Mouse (Mus musculus): Measurements from ENCODE around the gene Pced1b. TPM values are rescaled to one million over a fixed set of nuclear protein-coding genes. Genes with fewer than 3 reads are reported as not detected.

Pced1b gene
- polyA plus RNA-seq, 1 experiment from 2014 or later, result 2.6 TPM

GRCm38 (mm10) chr15:97291291-97292050 is 44.6 kb downstream of the Pced1b start:
- Histone ChIP-seq H3K4me2 (no peak overlapping the region), H3K27ac (no peak overlapping the region), H3K4me3 (no peak overlapping the region), H3K9me3 (replicated peaks) (no peaks in the 10 kb centered on the region), H3K4me1 (no peaks in the 10 kb centered on the region), H3K27me3 (no peaks in the 10 kb centered on the region), H3K9ac (no peak overlapping the region), H3K36me3 (ENCODE audit: poor library complexity, severe bottlenecking) (no peaks in the 10 kb centered on the region)
- no peak for ATAC-seq
- 86% methylated on average over 21 of the region's 21 CpGs for WGBS

DNA sequence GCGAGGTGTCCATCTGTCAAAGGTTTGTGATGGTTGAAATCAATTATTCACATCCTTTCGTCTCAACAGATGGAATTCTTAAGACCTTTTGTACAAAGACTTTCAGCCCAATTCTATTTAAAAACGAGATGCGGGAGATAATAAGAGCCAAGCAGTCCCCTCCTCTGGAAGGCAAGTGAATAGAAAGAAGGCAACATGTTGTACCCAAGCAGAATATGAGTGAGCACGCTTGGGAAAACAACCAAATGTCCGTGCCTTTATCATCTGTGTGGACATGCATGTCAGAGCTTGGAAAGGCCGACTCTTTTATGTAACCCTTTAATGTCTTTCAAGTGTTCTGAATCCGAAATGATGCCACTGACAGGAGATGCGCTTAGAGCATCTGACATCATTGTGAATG is 61.0 kb downstream of the Pced1b start:
- no peak for ATAC-seq
- no peaks in the 10 kb centered on the region for H3K36me3 ChIP-seq (ENCODE audit: poor library complexity, severe bottlenecking)
- H3K4me3 ChIP-seq, result no peak overlapping the region
- WGBS, result 46% methylated on average over 9 of the region's 9 CpGs
- H3K27ac ChIP-seq, result no peak overlapping the region
- no peaks in the 10 kb centered on the region for H3K9me3 ChIP-seq (replicated peaks)
- H3K27me3 ChIP-seq, result no peaks in the 10 kb centered on the region
- no peak overlapping the region for H3K9ac ChIP-seq
- H3K4me1 ChIP-seq, result no peaks in the 10 kb centered on the region
- H3K4me2 ChIP-seq, result no peak overlapping the region

DNA sequence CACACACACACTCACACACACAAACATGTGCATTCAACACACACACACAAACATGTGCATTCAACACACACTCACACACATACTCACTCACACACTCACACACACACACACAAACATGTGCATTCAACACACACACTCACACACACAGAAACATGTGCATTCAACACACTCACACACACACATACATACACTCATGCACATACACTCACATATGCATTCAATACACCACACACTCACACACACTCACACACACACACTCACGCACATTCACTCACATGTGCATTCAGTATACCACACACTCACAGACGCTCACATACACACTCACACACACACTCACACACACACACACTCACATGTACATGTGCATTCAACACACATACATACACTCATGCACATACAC is 62.6 kb downstream of the Pced1b start:
- Histone ChIP-seq H3K27me3 (no peaks in the 10 kb centered on the region), H3K36me3 (ENCODE audit: poor library complexity, severe bottlenecking) (no peaks in the 10 kb centered on the region), H3K4me1 (no peaks in the 10 kb centered on the region), H3K4me2 (no peak overlapping the region), H3K9me3 (replicated peaks) (no peaks in the 10 kb centered on the region), H3K4me3 (no peak overlapping the region), H3K9ac (no peak overlapping the region), H3K27ac (no peak overlapping the region)
- 92% methylated on average over 2 of the region's 2 CpGs for WGBS
- no peak for ATAC-seq

- WGBS, result 90% methylated on average over 9 of the region's 9 CpGs
- no peak overlapping the region for H3K27ac ChIP-seq
- H3K4me3 ChIP-seq, result no peak overlapping the region
- H3K4me1 ChIP-seq, result no peaks in the 10 kb centered on the region; the same call in 1 of the 2 replicates
- no peak for ATAC-seq
- H3K36me3 ChIP-seq (ENCODE audit: poor library complexity, severe bottlenecking), result no peaks in the 10 kb centered on the region
- no peak overlapping the region for H3K9ac ChIP-seq
- no peaks in the 10 kb centered on the region for H3K9me3 ChIP-seq (replicated peaks)
- no peaks in the 10 kb centered on the region for H3K27me3 ChIP-seq
- no peak overlapping the region for H3K4me2 ChIP-seq
Observed at GRCm38 (mm10) chr15:97310251-97310650, 63.3 kb downstream of the Pced1b start.

DNA sequence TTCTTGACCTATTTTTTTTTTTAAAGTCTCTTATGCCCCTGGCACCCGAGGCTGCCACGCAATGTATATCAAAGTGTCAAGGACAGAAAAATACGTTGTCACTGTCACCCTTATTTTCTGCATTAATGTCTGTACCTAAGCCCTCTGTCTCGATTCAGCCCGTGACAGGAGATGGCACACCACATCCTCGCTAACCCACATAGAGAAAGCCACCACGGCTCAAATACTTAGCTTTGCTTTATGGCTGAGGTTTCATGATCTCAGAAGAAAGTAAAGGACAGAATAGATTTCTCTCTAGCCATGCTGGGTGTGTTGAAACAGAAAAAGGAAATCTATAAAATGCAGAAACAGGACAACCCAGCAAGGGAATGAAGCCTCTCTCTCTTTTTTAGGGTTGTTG is 64.3 kb downstream of the Pced1b start:
- Histone ChIP-seq H3K27ac (no peak overlapping the region), H3K9me3 (replicated peaks) (no peaks in the 10 kb centered on the region), H3K36me3 (ENCODE audit: poor library complexity, severe bottlenecking) (no peaks in the 10 kb centered on the region), H3K4me3 (no peak overlapping the region), H3K9ac (no peak overlapping the region), H3K27me3 (no peaks in the 10 kb centered on the region), H3K4me1 (no peaks in the 10 kb centered on the region; the same call in 1 of the 2 replicates), H3K4me2 (no peak overlapping the region)
- ATAC-seq, result no peak
- 90% methylated on average over 7 of the region's 7 CpGs for WGBS

DNA sequence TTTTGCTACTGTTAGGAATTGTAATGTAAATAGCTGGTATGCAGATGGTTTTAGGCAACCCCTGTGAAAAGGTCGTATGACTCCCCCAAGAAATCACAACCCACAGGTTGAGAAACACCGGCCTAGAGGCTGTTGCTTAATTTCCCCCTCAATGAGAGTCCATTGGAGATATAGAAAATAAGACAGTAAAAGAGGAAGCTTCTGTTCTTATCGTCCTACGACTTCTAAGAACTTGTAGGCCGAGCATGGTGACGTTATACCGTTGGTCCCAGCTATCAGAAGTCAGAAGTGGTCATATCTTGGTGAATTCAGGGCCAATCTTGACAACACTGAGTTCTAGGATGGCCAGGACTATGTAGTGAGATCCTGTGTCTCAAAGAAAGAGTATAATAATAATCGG is 65.0 kb downstream of the Pced1b start:
- no peak overlapping the region for H3K27ac ChIP-seq
- H3K36me3 ChIP-seq (ENCODE audit: poor library complexity, severe bottlenecking), result no peaks in the 10 kb centered on the region
- H3K9me3 ChIP-seq (replicated peaks), result no peaks in the 10 kb centered on the region
- 89% methylated on average over 8 of the region's 8 CpGs for WGBS
- no peaks in the 10 kb centered on the region for H3K27me3 ChIP-seq
- no peaks in the 10 kb centered on the region; the same call in 1 of the 2 replicates for H3K4me1 ChIP-seq
- H3K4me2 ChIP-seq, result no peak overlapping the region
- ATAC-seq, result no peak
- no peak overlapping the region for H3K9ac ChIP-seq
- H3K4me3 ChIP-seq, result no peak overlapping the region

DNA sequence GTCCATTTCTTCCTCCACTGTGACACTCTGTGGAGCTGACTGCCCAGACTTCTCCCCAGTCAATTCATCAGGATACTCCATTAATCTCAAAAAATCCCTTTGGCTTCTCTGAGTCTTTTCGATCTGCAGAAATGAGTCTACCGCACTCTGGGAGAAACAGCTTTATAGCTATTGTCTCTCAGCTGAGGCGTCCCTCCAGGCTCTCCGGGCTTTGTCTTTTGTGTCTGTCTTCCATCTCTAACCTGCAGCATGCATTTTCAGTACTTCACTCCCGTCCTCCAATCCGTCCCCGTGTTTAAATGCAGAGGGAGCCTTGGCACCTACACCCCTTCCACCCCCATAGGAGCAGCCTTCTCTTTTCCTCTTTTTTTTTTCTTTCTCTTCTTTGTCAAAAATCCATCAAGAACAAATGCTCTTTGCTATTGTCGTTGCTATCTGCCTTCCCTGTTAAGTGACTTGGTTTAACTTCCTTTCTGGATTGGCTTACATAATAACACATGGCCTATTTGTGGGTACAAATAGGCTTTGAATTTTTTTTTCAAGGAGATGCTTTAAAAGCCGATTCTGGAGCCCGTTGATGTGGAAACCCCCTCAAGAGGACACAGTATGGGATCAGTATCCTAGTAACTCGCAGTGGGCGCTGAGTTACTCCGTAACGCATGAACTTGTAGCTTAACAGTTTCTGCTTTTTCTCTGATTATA is 68.0 kb downstream of the Pced1b start:
- H3K4me2 ChIP-seq, result no peak overlapping the region
- H3K9me3 ChIP-seq (replicated peaks), result no peaks in the 10 kb centered on the region
- no peaks in the 10 kb centered on the region; the same call in 1 of the 2 replicates for H3K4me1 ChIP-seq
- no peaks in the 10 kb centered on the region for H3K27me3 ChIP-seq
- ATAC-seq, result no peak
- no peak overlapping the region for H3K4me3 ChIP-seq
- H3K27ac ChIP-seq, result no peak overlapping the region
- no peak overlapping the region for H3K9ac ChIP-seq
- H3K36me3 ChIP-seq (ENCODE audit: poor library complexity, severe bottlenecking), result no peaks in the 10 kb centered on the region
- WGBS, result 54% methylated on average over 14 of the region's 14 CpGs

DNA sequence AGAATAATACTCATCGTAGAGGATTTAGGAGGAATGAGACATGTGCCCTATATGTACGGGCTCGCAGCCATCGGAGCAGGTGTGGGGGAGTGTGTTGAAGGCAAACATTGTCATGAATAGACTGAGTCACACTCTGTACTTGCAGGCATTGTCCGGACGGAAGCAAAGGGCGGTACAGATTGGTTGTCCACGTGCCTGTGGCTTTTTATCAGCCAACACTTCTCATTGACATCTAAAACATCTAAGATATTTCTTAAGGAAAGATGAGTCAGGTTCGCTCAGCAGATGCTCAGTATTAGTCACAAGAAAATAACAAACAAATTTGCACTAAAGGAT is 68.5 kb downstream of the Pced1b start:
- H3K4me2 ChIP-seq, result no peak overlapping the region
- no peaks in the 10 kb centered on the region; the same call in 1 of the 2 replicates for H3K4me1 ChIP-seq
- no peaks in the 10 kb centered on the region for H3K36me3 ChIP-seq (ENCODE audit: poor library complexity, severe bottlenecking)
- H3K9me3 ChIP-seq (replicated peaks), result no peaks in the 10 kb centered on the region
- H3K4me3 ChIP-seq, result no peak overlapping the region
- H3K27me3 ChIP-seq, result no peaks in the 10 kb centered on the region
- H3K9ac ChIP-seq, result no peak overlapping the region
- no peak for ATAC-seq
- WGBS, result 66% methylated on average over 9 of the region's 9 CpGs
- no peak overlapping the region for H3K27ac ChIP-seq

DNA sequence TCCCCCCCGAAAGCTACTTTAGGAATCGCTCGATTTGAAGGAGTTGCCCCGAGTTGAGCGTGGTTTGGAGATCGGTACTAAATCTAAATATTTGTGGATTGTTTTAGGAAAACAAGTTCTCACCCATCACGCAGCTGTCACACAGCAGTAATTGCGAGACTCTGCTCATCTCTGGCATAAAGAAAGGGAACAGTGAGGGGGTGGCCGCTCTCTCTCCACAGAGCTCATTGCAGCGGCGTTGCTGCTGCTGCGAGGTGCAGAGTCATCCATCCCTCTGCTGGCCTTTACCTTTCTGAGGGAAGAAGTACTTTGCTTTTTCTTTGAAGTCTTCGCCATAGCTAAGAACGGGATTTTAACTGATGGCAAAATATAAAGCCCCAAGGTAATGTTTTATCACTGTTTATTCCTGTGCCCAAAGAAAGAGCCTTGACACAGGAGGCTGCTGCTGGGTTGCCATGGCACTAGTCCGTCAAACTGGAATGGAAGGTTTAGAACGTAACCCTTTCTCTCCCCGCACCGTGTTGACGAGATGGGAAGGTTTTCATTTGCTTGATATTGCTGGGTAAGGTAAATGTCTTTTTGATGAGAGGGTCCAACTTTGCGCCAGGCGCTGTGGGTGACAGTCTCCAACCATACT is 71.6 kb downstream of the Pced1b start:
- Histone ChIP-seq H3K4me3 (no peak overlapping the region), H3K9me3 (replicated peaks) (no peaks in the 10 kb centered on the region), H3K36me3 (ENCODE audit: poor library complexity, severe bottlenecking) (no peaks in the 10 kb centered on the region), H3K9ac (no peak overlapping the region), H3K27ac (no peak overlapping the region), H3K4me1 (no peaks in the 10 kb centered on the region; the same call in 1 of the 2 replicates), H3K4me2 (no peak overlapping the region), H3K27me3 (no peaks in the 10 kb centered on the region)
- no peak for ATAC-seq
- WGBS, result 79% methylated on average over 21 of the region's 21 CpGs

- no peak overlapping the region for H3K9ac ChIP-seq
- no peaks in the 10 kb centered on the region for H3K36me3 ChIP-seq (ENCODE audit: poor library complexity, severe bottlenecking)
- no peaks in the 10 kb centered on the region for H3K4me1 ChIP-seq
- no peaks in the 10 kb centered on the region for H3K27me3 ChIP-seq
- H3K4me3 ChIP-seq, result no peak overlapping the region
- no peak for ATAC-seq
- H3K4me2 ChIP-seq, result no peak overlapping the region
- H3K27ac ChIP-seq, result no peak overlapping the region
- H3K9me3 ChIP-seq (replicated peaks), result no peaks in the 10 kb centered on the region
- WGBS, result 73% methylated on average over 5 of the region's 5 CpGs
Observed at GRCm38 (mm10) chr15:97322821-97323220, 75.9 kb downstream of the Pced1b start.

DNA sequence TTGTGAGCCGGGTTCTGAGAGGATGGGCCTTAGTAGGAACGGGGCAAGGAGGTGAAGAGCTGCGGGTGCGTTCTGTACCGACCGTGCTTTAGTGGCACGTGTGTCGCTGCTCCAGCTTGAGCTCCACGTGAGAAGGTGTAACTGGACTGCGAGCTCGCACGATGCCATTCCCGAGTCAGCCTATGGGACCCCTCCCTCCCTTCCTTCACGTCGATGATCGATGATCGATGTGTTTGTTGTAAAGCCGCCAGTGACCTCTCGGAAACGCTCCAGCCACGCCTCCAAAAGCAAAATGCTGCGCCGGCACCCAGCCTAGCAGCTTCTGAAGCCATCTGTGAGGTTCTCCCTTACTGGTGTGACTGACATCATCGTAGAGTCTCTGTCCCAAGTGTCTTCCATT is 76.6 kb downstream of the Pced1b start:
- ATAC-seq, result no peak
- WGBS, result 78% methylated on average over 24 of the region's 24 CpGs
- Histone ChIP-seq H3K36me3 (ENCODE audit: poor library complexity, severe bottlenecking) (no peaks in the 10 kb centered on the region), H3K27me3 (no peaks in the 10 kb centered on the region), H3K4me2 (no peak overlapping the region), H3K27ac (no peak overlapping the region), H3K4me3 (no peak overlapping the region), H3K9me3 (replicated peaks) (no peaks in the 10 kb centered on the region), H3K4me1 (no peaks in the 10 kb centered on the region), H3K9ac (no peak overlapping the region)

DNA sequence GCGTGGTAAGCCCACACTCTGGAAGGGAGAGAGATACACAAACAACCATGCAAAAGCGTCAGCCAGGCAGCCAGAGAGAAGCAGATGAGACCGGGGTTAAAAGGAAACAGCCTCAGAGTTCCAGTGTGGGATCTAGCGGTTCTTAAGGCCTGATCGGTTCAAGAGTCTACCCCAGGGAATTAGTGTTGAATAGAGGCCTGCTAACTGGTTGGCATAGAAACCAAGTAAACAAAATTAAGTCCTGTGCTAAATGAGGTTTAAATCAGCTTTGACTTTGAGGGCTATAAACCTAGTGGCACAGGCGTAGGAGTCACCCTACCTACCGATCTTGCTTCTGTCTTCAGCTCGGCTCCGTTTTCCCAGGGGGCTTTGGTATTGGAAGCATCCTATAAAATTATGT is 77.4 kb downstream of the Pced1b start:
- Histone ChIP-seq H3K4me2 (no peak overlapping the region), H3K4me1 (no peaks in the 10 kb centered on the region), H3K9me3 (replicated peaks) (no peaks in the 10 kb centered on the region), H3K4me3 (no peak overlapping the region), H3K27ac (no peak overlapping the region), H3K36me3 (ENCODE audit: poor library complexity, severe bottlenecking) (no peaks in the 10 kb centered on the region), H3K27me3 (no peaks in the 10 kb centered on the region), H3K9ac (no peak overlapping the region)
- ATAC-seq, result no peak
- 62% methylated on average over 9 of the region's 9 CpGs for WGBS

All from forebrain, embryonic 13.5 days (tissue).